Mouse (Mus musculus): ENCODE measurements around the gene Scarb2. TPM values are rescaled to one million over a fixed set of nuclear protein-coding genes. Genes with fewer than 3 reads are reported as not detected.

The Scarb2 gene
- total RNA-seq, 2 experiments from 2014 or later, result 88.9 to 89.8 TPM

DNA sequence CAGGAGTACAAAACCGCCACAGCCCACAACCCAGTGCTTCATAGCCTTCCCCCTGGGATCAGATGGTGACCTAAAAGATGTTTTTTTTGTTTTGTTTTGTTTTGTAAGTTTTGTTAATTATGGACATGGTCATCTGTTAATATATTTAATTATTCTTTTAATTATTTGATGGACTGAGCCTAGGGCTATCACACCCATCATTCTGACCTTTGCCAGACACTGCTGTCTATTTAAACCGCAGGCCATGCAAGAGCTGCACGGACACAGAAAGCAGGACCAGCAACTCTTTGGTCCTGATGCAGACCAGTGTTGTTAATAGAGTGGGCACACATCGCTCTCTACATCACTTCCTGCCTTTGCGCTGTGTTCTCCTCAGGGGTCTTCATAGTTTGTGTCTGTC, 96.1 kb downstream of the Scarb2 start:
- no peak for DNase-seq (ENCODE audit: low spot score in 2 of 2)
- no peak for TF ChIP-seq CTCF (conservative IDR thresholded peaks at IDR 0.05)
- Histone ChIP-seq H3K27ac (no peak overlapping the region), H3K4me3 (no peak overlapping the region)

DNA sequence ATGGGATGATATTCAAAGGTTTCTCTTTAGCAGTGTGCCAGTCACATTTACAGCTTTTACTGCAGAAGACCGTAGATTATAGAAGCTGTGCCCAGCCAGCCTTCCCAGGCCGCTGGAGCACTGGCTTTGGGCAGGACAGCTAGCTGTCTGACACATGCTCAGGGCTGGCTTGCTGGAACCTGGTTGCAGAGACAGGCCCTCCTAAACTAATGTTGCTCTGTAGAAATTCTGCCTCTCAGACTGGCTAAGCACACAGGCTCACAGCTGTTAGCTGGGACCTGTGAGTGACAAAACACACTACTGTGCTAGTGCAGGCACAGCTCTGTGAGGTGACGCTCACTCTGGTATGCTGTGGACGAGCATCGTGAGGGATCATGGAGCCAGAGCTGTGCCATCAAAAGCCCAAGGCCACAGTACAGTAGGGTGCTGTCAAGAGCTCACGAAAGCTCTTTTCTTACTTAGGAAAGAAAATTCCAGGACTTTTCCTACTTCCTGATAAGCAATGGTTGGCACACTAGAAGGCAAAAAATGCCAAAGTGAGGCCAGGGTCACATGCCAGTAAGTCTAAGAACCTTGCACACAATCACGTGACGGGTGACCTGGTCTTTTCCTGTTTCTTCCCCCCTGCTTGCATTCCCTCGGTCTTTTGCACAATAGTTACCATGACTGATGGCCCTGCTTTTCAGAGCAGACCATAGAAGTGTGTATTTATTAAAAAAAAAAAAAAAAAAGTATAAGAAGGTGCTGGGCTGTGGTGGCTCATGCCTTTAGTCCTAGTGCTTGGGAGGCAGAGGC, 97.1 kb downstream of the Scarb2 start:
- no peak overlapping the region for H3K4me3 ChIP-seq
- H3K27ac ChIP-seq, result no peak overlapping the region
- DNase-seq (ENCODE audit: low spot score in 2 of 2), result no peak
- TF ChIP-seq CTCF (conservative IDR thresholded peaks at IDR 0.05), result no peak

DNA sequence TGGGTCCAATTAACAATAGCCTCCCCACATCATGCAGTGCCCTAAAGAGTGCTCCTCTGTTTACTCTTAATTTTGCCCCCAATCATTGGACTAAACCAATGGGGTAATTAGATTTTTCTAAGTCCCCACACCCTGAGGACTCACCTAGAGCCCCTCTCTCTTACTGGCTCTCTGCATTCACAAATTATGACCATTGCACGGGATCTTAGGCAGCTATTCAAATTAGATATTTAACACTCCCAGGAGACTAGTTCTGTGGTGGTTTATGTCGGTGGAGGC, 102.3 kb downstream of the Scarb2 start:
- no peak for TF ChIP-seq CTCF (conservative IDR thresholded peaks at IDR 0.05)
- no peak overlapping the region for H3K27ac ChIP-seq
- no peak overlapping the region for H3K4me3 ChIP-seq
- no peak for DNase-seq (ENCODE audit: low spot score in 2 of 2)

DNA sequence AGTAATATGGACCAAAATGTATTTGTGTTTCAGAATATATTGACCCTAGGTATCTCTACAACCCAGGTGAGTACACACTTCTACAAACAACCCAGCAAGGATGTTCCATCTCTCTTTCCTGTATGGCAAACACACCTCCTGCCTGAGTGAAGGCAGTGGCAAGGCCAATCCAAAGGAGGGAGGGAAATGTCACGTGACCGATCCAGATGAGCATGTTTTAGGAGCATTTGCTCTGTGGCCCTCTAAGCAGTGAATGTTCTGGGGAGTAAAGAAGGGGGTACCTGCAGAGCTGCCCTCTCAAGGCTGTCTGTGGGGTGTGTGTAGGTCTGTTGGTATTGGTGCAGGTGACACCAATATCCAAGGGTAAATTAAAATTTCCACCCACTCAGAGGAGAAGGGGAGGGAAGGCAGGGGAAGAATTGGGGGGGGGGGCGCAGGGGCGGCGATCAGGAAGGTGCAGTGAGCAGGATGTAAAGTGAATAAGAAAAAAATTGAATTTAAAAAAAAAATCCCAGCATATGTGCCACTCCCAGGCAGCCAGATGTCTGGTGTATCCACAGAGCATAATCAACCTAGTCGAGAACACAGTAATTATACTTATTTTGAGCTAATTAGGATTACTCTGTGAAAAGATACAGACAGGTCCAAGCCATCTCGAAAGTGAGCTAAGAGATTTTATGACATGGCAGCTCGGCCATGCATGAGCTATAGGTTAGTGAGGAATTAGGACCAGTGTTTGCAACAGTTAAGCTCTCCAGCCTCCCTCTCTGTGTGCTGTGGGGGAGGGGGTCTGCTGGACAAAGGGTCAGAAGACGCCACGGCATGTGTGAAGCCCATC, 102.9 kb downstream of the Scarb2 start:
- Histone ChIP-seq H3K4me3 (no peak overlapping the region), H3K27ac (no peak overlapping the region)
- no peak for DNase-seq (ENCODE audit: low spot score in 2 of 2)
- TF ChIP-seq CTCF (conservative IDR thresholded peaks at IDR 0.05), result no peak

DNA sequence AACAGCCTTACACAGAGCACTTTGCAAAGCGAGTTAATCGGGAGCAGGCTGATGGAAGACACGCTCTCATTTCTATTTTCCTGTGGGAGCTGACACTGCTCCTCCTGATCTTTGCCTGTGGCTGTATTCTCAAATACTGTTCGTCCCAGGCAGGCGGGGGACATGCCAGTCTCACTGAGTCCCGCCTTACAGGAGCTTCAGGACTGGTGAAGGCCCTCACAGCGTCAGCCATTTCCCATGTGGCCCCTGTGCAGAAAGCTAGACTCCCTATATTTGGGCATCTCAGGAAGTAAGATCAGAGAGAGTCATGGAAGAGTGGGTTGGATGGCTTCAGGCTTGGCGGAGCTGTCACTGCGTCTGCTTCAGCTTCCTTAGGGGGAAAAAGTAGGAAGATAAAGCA, 103.8 kb downstream of the Scarb2 start:
- DNase-seq (ENCODE audit: low spot score in 2 of 2), result no peak
- TF ChIP-seq CTCF (conservative IDR thresholded peaks at IDR 0.05), result no peak
- Histone ChIP-seq H3K4me3 (no peak overlapping the region), H3K27ac (no peak overlapping the region; the same call in 1 of the 2 replicates)

DNA sequence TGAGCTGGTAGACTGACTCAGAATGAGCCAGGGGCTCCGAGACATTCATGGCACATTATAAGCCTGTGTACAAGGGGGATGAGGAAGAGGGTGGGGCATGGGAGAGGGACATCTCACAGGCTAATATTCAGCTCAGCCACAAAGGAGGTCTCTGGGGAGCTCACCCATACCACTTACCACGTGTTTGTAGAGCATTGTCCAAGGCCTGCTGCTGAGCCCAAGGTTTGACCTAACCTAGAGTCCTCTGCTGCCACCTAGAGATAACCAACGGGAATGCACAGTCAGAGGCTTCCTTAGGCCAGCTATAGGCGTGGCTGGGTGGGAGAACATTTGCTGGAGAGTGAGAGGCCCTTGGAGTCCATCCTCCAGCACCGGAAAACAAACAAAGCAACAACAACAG, 108.5 kb downstream of the Scarb2 start:
- DNase-seq (ENCODE audit: low spot score in 2 of 2), result peak; percentile 42 to 70
- Histone ChIP-seq H3K27ac (no peak overlapping the region), H3K4me3 (no peak overlapping the region)
- peak; percentile 88 for TF ChIP-seq CTCF (conservative IDR thresholded peaks at IDR 0.05)

DNA sequence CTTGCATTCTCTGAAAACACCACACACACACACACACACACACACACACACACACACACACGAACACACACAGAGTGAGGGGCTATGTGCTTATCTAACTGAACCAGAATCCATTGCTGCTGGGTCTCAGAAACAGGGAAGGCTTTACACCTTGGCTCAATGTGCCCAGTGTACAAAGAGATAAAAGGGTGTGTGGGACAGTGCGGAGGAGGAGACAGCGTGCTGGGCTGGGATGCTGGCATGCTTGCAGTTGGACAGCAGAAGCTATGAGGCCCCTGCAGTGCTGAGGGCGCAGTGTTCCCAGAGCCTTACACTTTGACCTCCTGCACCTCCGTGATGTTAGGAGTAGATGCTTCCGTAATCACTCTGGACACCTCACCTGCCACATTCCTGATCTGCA, 110.2 kb downstream of the Scarb2 start:
- no peak overlapping the region for H3K27ac ChIP-seq
- DNase-seq (ENCODE audit: low spot score in 2 of 2), result no peak
- no peak overlapping the region for H3K4me3 ChIP-seq
- no peak for TF ChIP-seq CTCF (conservative IDR thresholded peaks at IDR 0.05)

DNA sequence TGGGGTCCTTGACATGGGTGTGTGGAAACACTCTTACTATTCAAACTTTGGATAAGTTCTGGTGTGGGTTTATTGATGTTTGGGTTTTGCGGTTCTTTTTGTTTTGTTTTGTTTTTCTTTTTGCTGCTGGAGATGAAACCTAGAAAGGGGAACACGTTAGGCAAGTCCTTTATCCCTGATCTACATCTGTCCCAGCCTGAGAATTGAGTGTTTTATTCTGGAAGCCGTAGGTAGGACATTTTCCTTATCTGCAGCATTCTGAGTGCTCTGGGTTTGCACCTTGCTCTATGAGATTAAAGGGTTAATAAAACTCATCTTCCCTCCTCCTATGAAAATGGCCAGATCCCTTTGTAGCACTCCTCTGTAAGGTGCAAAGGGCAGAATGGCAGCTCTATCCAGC, 110.9 kb downstream of the Scarb2 start:
- DNase-seq (ENCODE audit: low spot score in 2 of 2), result no peak
- TF ChIP-seq CTCF (conservative IDR thresholded peaks at IDR 0.05), result no peak
- no peak overlapping the region for H3K27ac ChIP-seq
- no peak overlapping the region for H3K4me3 ChIP-seq

DNA sequence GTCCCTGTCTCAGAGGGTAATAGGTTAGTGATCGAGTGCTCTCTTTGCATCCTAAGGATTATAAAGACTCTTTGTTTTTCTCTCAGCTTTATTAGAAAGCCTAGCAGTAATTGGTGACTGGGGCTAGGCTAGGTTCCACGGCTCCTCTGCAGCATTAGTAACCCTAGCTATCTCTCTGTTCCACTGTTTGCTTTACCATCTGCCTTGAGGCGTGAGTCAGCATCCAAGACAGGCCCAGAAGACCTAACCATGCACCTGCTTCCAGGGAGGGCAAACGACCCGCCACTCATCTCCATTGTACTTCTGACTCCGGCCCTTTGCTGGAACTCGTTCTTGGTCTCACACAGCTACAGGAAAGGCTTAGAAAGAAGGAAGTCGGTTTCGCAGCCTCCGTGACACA, 112.8 kb downstream of the Scarb2 start:
- Histone ChIP-seq H3K4me3 (no peak overlapping the region), H3K27ac (no peak overlapping the region)
- no peak for DNase-seq (ENCODE audit: low spot score in 2 of 2)
- no peak for TF ChIP-seq CTCF (conservative IDR thresholded peaks at IDR 0.05)

DNA sequence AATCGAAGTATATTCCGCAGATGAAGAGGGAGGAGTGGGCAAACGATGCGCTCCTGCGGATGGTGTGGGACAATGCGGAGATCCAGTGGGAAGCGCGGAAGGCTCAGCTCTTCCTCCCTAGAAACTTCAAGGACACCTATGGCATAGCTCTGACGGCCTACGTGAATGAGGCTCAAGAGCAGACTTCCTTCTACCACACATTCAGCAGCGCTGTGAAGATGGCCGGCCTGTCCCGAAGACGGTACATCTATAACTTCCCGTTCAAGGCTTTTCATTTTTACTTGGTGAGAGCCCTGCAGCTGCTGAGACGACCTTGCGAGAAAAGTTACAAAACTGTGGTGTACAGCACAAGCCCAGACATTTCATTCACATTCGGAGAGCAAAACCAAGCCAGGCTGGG, 114.1 kb downstream of the Scarb2 start:
- Histone ChIP-seq H3K27ac (no peak overlapping the region), H3K4me3 (no peak overlapping the region)
- no peak for TF ChIP-seq CTCF (conservative IDR thresholded peaks at IDR 0.05)
- no peak for DNase-seq (ENCODE audit: low spot score in 2 of 2)

Small RNA genes within 50 kb of the gene (microRNA-seq; reads per million reads assigned to microRNA genes)
- 0 reads per million in 2 experiments for gene Mir6415

Other genes starting within 250 kb of the Scarb2 start
- gene Naaa, start 228.7 kb downstream of the Scarb2 start, total RNA-seq (2021), result 10 to 100 TPM; 50.1 to 51.0 TPM
- gene Sdad1, start 196.4 kb downstream of the Scarb2 start, total RNA-seq (2021), result 10 to 100 TPM; 20.0 to 23.1 TPM
- gene Cxcl9, start 178.8 kb downstream of the Scarb2 start, total RNA-seq (2021), result not detected
- gene Art3, start 175.0 kb downstream of the Scarb2 start, total RNA-seq (2021), result 1 to 10 TPM; 3.7 to 4.8 TPM
- gene Cxcl10, start 157.9 kb downstream of the Scarb2 start, total RNA-seq (2021), result not detected
- 10 to 100 TPM; 32.1 to 32.2 TPM for gene Nup54, start 71.6 kb downstream of the Scarb2 start, total RNA-seq (2021)
- under 1 TPM in 1 of 2 experiments, not detected in 1; 0.51 TPM for gene Fam47e, start 48.2 kb upstream of the Scarb2 start, total RNA-seq (2021)
- 1 to 10 TPM; 2.0 to 3.2 TPM for gene Stbd1, start 96.2 kb upstream of the Scarb2 start, total RNA-seq (2021)
- gene Ccdc158, start 168.4 kb upstream of the Scarb2 start, total RNA-seq (2021), result under 1 TPM; 0.42 to 0.82 TPM
- 1 to 10 TPM; 2.0 to 2.3 TPM for gene Shroom3, start 176.6 kb upstream of the Scarb2 start, total RNA-seq (2021)

Data from layer of hippocampus, adult 2 months (tissue).